Mouse (Mus musculus) intestine, embryonic 15.5 days (tissue): Measurements from ENCODE around the gene Gdf15. TPM values are rescaled to one million over a fixed set of nuclear protein-coding genes. Genes with fewer than 3 reads are reported as not detected.
"Not testable (repeated sequence)": the region's sequence is repeated elsewhere in the genome, so short reads cannot be mapped to it uniquely, and the experiment has no call there.

Source experiments
- ATAC-seq: fragments of 200-750 bp; cut with Nextera tagmentation; 2 replicates; pipeline ENCODE4 v1.8.0; 2017; ENCODE audit warnings: moderate TSS enrichment, moderate library complexity
- H3K27ac ChIP-seq: fragments of 300-500 bp; sonication (generic); 2 replicates; pipeline ENCODE4 v1.5.1; 2015; ENCODE audit warnings: mild to moderate bottlenecking, inconsistent platforms
- H3K27me3 ChIP-seq: fragments of 300-500 bp; sonication (generic); replicated peaks from 2 replicates; pipeline ENCODE4 v1.6.1; 2015; ENCODE audit warnings: inconsistent platforms
- H3K36me3 ChIP-seq: fragments of 300-500 bp; sonication (generic); 2 replicates; pipeline ENCODE4 v1.6.1; 2015; ENCODE audit warnings: inconsistent platforms
- H3K4me1 ChIP-seq: fragments of 300-500 bp; sonication (generic); replicated peaks from 2 replicates; pipeline ENCODE4 v1.6.1; 2015; ENCODE audit warnings: inconsistent platforms
- H3K4me2 ChIP-seq: fragments of 300-500 bp; sonication (generic); replicated peaks from 2 replicates; pipeline ENCODE4 v1.6.1; 2015; ENCODE audit warnings: mild to moderate bottlenecking, inconsistent platforms
- H3K4me3 ChIP-seq: fragments of 300-500 bp; sonication (generic); replicated peaks from 2 replicates; pipeline ENCODE4 v1.5.1; 2015; ENCODE audit warnings: inconsistent platforms
- H3K9ac ChIP-seq: fragments of 300-500 bp; sonication (generic); 2 replicates; pipeline ENCODE4 v1.6.1; 2015; ENCODE audit warnings: inconsistent platforms
- H3K9me3 ChIP-seq: fragments of 300-500 bp; sonication (generic); 2 replicates; pipeline ENCODE4 v1.6.1; 2016; ENCODE audit warnings: inconsistent platforms
- WGBS: fragments of 180-500 bp; shearing (Covaris S2); methylation state at CpG from one replicate; pipeline ENCODE4 v1.1.7; 2015; 5-methylcytosine and 5-hydroxymethylcytosine counted together
- polyA plus RNA-seq: library from polyadenylated mRNA; unstranded; fragments of >200 nt; fragmentation: Nextera tagmentation; extraction: Ambion mirVana; gene quantifications from 2 replicates; pipeline ENCODE4 v1.2.1, GENCODE M21; 2015

Gene Gdf15
- polyA plus RNA-seq, 1 experiment from 2014 or later = 2.3 TPM

GRCm38 (mm10) chr8:70587955-70588354 is 44.3 kb downstream of the Gdf15 start:
- H3K36me3 ChIP-seq = peaks cover 32% of the 10 kb centered on the region
- H3K4me2 ChIP-seq, H3K27ac ChIP-seq, ATAC-seq, H3K4me3 ChIP-seq, H3K27me3 ChIP-seq, H3K9me3 ChIP-seq, H3K4me1 ChIP-seq, H3K9ac ChIP-seq: not testable (repeated sequence)
- 85% methylated on average over 4 of the region's 4 CpGs for WGBS

DNA sequence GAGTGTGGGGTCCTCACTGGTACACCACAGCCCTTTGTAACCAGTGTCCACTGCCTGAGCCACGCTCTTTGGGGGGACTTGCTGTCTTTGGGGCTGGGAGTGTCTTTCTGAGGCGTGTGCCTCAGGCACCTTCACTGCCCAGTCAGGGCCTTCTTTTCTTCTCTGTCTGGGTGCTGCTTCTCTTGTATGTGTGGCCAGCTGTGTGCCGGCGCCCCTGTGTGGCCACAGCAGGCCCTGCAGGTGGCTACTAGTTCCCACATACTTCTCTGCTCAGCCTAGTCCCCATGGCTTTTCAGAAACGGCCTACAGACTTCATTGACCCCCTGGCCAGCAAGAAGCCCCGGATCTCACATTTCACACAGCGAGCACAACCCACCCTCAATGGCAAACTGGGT is 47.0 kb downstream of the Gdf15 start:
- no peaks in the 10 kb centered on the region for H3K9me3 ChIP-seq
- no peak overlapping the region for H3K27ac ChIP-seq
- no peaks in the 10 kb centered on the region for H3K4me1 ChIP-seq
- H3K36me3 ChIP-seq = peaks cover 39% of the 10 kb centered on the region
- no peak overlapping the region for H3K9ac ChIP-seq
- 42% methylated on average over 7 of the region's 7 CpGs for WGBS
- peak; percentile 68; the same call in 1 of the 2 replicates for ATAC-seq
- no peak overlapping the region for H3K4me3 ChIP-seq
- no peaks in the 10 kb centered on the region for H3K27me3 ChIP-seq
- H3K4me2 ChIP-seq = no peak overlapping the region

DNA sequence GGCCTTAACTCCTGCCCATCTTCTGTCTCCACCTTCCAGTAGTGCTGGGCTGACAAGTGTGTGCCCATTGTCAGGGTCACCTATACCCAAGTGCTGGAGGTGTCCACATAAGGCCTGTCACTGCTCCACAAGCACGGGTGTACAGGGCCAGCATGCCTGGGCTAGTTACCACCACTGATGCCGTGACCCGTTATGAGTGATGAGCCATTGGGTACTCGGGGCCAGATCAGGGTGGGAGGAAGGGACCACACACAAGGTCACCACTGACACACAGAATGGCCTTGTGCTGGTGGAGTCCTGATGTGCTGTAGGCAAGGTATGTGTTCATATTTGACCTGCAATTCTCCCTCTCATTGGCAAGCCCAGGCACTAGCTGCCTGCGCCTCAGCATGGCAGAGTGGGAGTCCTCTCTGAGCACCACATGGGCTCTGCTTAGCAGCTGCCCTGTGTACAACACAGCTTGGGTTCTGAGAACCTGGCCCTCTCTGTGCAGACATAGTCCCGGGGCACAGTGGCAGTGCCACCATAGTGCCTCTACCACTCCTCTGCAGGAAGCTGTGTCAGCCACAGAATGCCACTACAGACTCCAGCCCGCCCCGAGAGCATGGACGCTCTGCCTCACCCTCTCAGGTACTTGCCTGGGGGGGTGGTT is 47.5 kb downstream of the Gdf15 start:
- Histone ChIP-seq H3K4me1 (no peaks in the 10 kb centered on the region), H3K4me3 (no peak overlapping the region), H3K27ac (no peak overlapping the region), H3K27me3 (no peaks in the 10 kb centered on the region), H3K9ac (no peak overlapping the region), H3K36me3 (peaks cover 39% of the 10 kb centered on the region), H3K9me3 (no peaks in the 10 kb centered on the region), H3K4me2 (no peak overlapping the region)
- no peak for ATAC-seq
- 87% methylated on average over 9 of the region's 9 CpGs for WGBS

DNA sequence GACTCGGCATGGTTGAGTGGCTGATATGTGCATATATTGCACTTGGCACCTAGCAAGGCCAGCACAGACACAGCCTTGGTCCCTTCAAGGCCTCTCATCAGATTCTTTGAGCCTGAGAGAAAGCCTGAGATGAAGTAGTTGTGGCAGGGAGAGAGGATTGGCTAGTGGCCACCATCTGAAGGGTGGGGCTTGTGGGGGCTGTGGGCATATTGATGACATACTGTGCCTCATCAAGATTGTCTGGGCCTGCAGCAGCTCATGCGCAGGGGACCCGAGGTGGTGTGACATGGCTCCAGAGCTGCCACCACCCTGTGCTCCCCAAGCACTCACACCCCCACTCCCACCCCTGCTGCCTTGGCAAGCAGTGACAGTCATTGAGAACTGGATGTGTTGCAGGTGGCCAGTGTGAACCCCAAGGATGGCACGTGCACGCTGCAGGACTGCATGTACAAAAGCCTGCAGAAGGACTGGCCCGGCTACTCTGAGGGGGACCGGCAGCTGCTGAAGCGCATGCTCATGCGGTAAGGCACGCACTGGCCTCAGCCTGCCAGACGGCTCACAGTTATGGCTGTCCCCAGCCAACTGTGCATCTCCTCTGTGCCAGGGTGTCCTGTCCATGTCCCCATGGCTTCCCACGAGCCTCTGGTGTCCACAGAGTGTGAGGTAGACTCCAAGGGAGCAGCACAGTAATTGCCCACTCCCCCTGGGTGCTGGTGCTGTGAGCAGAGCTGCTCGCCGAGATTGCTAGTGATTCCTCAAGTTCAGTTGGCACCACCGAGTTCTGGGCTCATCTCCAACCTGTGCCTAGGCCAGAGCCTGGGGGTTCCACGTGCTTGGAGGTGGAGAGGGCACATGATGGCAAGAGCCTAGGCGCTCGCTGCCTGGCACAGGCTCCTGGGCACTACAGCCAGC is 48.5 kb downstream of the Gdf15 start:
- 91% methylated on average over 18 of the region's 18 CpGs for WGBS
- no peak for ATAC-seq
- Histone ChIP-seq H3K4me3 (no peak overlapping the region), H3K4me2 (no peak overlapping the region), H3K9ac (no peak overlapping the region), H3K4me1 (no peaks in the 10 kb centered on the region), H3K27me3 (no peaks in the 10 kb centered on the region), H3K36me3 (peaks cover 41% of the 10 kb centered on the region), H3K9me3 (no peaks in the 10 kb centered on the region), H3K27ac (no peak overlapping the region)

Other genes with a start within 250 kb of the Gdf15 start
- gene Crtc1, start 192.9 kb downstream of the Gdf15 start, polyA plus RNA-seq = 14.8 and 15.0 TPM in 2 replicates
- gene Klhl26, start 155.5 kb downstream of the Gdf15 start, polyA plus RNA-seq = 18.7 and 20.8 TPM in 2 replicates
- gene Tmem59l, start 145.1 kb downstream of the Gdf15 start, polyA plus RNA-seq = 3.2 and 4.2 TPM in 2 replicates
- 0.95 and 1.2 TPM in 2 replicates for gene Crlf1, start 139.3 kb downstream of the Gdf15 start, polyA plus RNA-seq
- gene Rex1bd, start 125.7 kb downstream of the Gdf15 start, polyA plus RNA-seq = 121 and 132 TPM in 2 replicates
- 957 and 992 TPM in 2 replicates for gene Uba52, start 121.7 kb downstream of the Gdf15 start, polyA plus RNA-seq
- gene Fkbp8, start 104.7 kb downstream of the Gdf15 start, polyA plus RNA-seq = 277 and 331 TPM in 2 replicates
- gene Kxd1, start 104.5 kb downstream of the Gdf15 start, polyA plus RNA-seq = 60.5 and 65.8 TPM in 2 replicates
- 15.9 TPM in 2 replicates for gene Ell, start 93.0 kb downstream of the Gdf15 start, polyA plus RNA-seq
- gene Isyna1, start 38.1 kb downstream of the Gdf15 start, polyA plus RNA-seq = 123 and 130 TPM in 2 replicates
- gene Ssbp4, start 23.6 kb downstream of the Gdf15 start, polyA plus RNA-seq = 86.9 and 91.7 TPM in 2 replicates
- 2.4 and 2.5 TPM in 2 replicates for gene Lrrc25, start 16.3 kb downstream of the Gdf15 start, polyA plus RNA-seq
- gene Pgpep1, start 27.9 kb upstream of the Gdf15 start, polyA plus RNA-seq = 58.0 and 74.2 TPM in 2 replicates
- 286 and 323 TPM in 2 replicates for gene Lsm4, start 40.8 kb upstream of the Gdf15 start, polyA plus RNA-seq
- gene Jund, start 66.5 kb upstream of the Gdf15 start, polyA plus RNA-seq = 83.7 and 88.8 TPM in 2 replicates
- not detected in 2 replicates for gene Iqcn, start 71.0 kb upstream of the Gdf15 start, polyA plus RNA-seq
- gene Gm3336, start 86.1 kb upstream of the Gdf15 start, polyA plus RNA-seq = 2.1 and 2.5 TPM in 2 replicates
- 0.21 and 0.53 TPM in 2 replicates for gene Pde4c, start 91.3 kb upstream of the Gdf15 start, polyA plus RNA-seq
- gene Rab3a, start 122.2 kb upstream of the Gdf15 start, polyA plus RNA-seq = 24.0 and 26.0 TPM in 2 replicates
- gene Mpv17l2, start 128.5 kb upstream of the Gdf15 start, polyA plus RNA-seq = 59.1 and 72.6 TPM in 2 replicates
- gene Pik3r2, start 144.3 kb upstream of the Gdf15 start, polyA plus RNA-seq = 53.1 and 55.3 TPM in 2 replicates
- 13.2 and 16.8 TPM in 2 replicates for gene Mast3, start 172.6 kb upstream of the Gdf15 start, polyA plus RNA-seq
- 0.29 and 0.40 TPM in 2 replicates for gene Il12rb1, start 176.0 kb upstream of the Gdf15 start, polyA plus RNA-seq
- 7.5 TPM in 2 replicates for gene Arrdc2, start 207.3 kb upstream of the Gdf15 start, polyA plus RNA-seq
- 2.0 TPM in 2 replicates for gene Kcnn1, start 230.8 kb upstream of the Gdf15 start, polyA plus RNA-seq
- gene Ccdc124, start 241.5 kb upstream of the Gdf15 start, polyA plus RNA-seq = 89.4 and 90.7 TPM in 2 replicates